Mouse (Mus musculus): Measurements from ENCODE around the gene Prom1. TPM values are rescaled to one million over a fixed set of nuclear protein-coding genes. Genes with fewer than 3 reads are reported as not detected.

Gene Prom1
- total and polyA plus RNA-seq, 3 experiments = 0.57 to 10.0 (median 7.8) TPM

DNA sequence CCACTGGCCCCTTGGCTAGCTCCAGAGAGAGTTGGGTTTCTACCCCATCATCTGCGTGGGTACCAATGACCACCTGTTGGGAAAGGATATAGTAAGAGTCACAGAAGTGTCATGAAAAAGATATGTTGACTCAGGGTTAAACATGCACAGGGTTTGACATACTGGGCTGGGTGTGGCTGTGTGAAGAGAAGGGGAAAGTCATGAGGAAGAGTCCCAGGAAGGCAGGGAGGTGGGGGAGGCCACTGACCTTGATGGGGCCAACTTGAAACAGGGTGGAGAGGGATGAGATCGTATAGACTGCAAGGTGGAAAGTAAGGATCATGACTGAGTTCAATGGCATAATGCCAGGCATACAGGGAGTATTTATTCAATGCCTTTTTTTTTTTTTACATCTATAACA lies 121.4 kb downstream of the Prom1 start:
- intact Hi-C loops (cut with DNase I) = no loop called here
- no peak overlapping the region for H3K4me3 ChIP-seq
- 73% methylated on average over 2 of the region's 2 CpGs for WGBS
- no peaks in the 10 kb centered on the region for H3K79me2 ChIP-seq (replicated peaks; ENCODE audit: control insufficient read depth, insufficient read depth, low read length)
- no peak overlapping the region for H3K9ac ChIP-seq (ENCODE audit: low read depth, low read length)
- H3K36me3 ChIP-seq (ENCODE audit: control insufficient read depth, insufficient read depth, low read length) = no peaks in the 10 kb centered on the region
- no peak overlapping the region for H3K27ac ChIP-seq
- no peak for DNase-seq
- H3K27me3 ChIP-seq (ENCODE audit: control insufficient read depth, insufficient read depth, low read length) = no peaks in the 10 kb centered on the region
- TF ChIP-seq EP300 (IDR thresholded peaks at IDR 0.05; ENCODE audit: insufficient read depth, low read depth, low read length) (no peak), POLR2A (IDR thresholded peaks at IDR 0.05; ENCODE audit: insufficient read depth, low read depth, low read length) (no peak), CTCF (IDR thresholded peaks at IDR 0.05) (no peak)
- H3K4me1 ChIP-seq (ENCODE audit: control insufficient read depth, insufficient read depth, low read length) = no peaks in the 10 kb centered on the region

DNA sequence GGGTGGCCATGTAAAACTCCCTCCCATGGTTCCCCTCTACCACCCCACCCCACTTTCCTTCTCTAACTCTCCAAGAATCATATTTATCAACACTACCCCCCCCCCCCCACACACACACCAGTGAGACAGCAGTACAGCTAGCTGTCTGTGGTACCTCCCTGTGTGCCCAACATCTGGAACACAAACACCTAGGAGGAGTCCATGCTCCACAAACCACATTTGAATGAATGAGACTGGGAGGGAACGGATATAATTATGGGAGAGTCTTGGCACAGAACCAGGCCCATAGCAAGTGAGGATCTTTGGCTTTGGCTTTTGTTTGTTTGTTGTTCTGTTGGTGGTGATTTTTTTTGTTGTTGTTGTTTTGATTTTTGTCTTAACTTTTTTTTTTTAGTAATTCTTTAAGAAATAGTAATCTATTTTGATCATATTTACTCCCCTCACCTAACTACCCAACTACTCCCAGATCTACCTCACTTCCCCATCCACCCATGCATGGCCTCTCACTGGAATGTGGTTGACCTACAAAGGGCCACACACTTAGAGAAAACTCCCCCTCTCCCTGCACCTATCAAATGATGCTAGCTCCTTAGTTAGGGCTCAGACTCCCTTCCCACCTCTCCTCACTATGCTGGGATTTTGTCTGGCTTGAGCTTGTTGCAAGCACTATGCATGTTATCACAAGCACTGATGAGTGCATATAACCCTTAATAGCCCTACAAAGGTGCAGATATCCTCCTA lies 124.8 kb downstream of the Prom1 start:
- intact Hi-C loops (cut with DNase I) = no loop called here
- Histone ChIP-seq H3K36me3 (ENCODE audit: control insufficient read depth, insufficient read depth, low read length) (no peaks in the 10 kb centered on the region), H3K27me3 (ENCODE audit: control insufficient read depth, insufficient read depth, low read length) (no peaks in the 10 kb centered on the region), H3K79me2 (replicated peaks; ENCODE audit: control insufficient read depth, insufficient read depth, low read length) (no peaks in the 10 kb centered on the region), H3K4me3 (no peak overlapping the region), H3K4me1 (ENCODE audit: control insufficient read depth, insufficient read depth, low read length) (no peaks in the 10 kb centered on the region), H3K9ac (ENCODE audit: low read depth, low read length) (no peak overlapping the region), H3K27ac (no peak overlapping the region)
- DNase-seq = no peak
- WGBS = 74% methylated on average over 1 of the region's 1 CpGs
- TF ChIP-seq POLR2A (IDR thresholded peaks at IDR 0.05; ENCODE audit: insufficient read depth, low read depth, low read length) (no peak), EP300 (IDR thresholded peaks at IDR 0.05; ENCODE audit: insufficient read depth, low read depth, low read length) (no peak), CTCF (IDR thresholded peaks at IDR 0.05) (no peak)

- 84% methylated on average over 6 of the region's 6 CpGs for WGBS
- no peaks in the 10 kb centered on the region for H3K79me2 ChIP-seq (replicated peaks; ENCODE audit: control insufficient read depth, insufficient read depth, low read length)
- H3K27me3 ChIP-seq (ENCODE audit: control insufficient read depth, insufficient read depth, low read length) = no peaks in the 10 kb centered on the region
- H3K9ac ChIP-seq (ENCODE audit: low read depth, low read length) = no peak overlapping the region
- no peak overlapping the region for H3K4me3 ChIP-seq
- H3K4me1 ChIP-seq (ENCODE audit: control insufficient read depth, insufficient read depth, low read length) = no peaks in the 10 kb centered on the region
- no peak overlapping the region for H3K27ac ChIP-seq
- intact Hi-C loops (cut with DNase I) = no loop called here
- no peaks in the 10 kb centered on the region for H3K36me3 ChIP-seq (ENCODE audit: control insufficient read depth, insufficient read depth, low read length)
- TF ChIP-seq CTCF (IDR thresholded peaks at IDR 0.05) (no peak), EP300 (IDR thresholded peaks at IDR 0.05; ENCODE audit: insufficient read depth, low read depth, low read length) (no peak), POLR2A (IDR thresholded peaks at IDR 0.05; ENCODE audit: insufficient read depth, low read depth, low read length) (no peak)
- DNase-seq = no peak
Measured at GRCm38 (mm10) chr5:43974166-43974565, 127.7 kb downstream of the Prom1 start.

- Histone ChIP-seq H3K27ac (no peak overlapping the region), H3K4me1 (ENCODE audit: control insufficient read depth, insufficient read depth, low read length) (no peaks in the 10 kb centered on the region), H3K79me2 (replicated peaks; ENCODE audit: control insufficient read depth, insufficient read depth, low read length) (no peaks in the 10 kb centered on the region), H3K4me3 (no peak overlapping the region), H3K27me3 (ENCODE audit: control insufficient read depth, insufficient read depth, low read length) (no peaks in the 10 kb centered on the region), H3K9ac (ENCODE audit: low read depth, low read length) (no peak overlapping the region), H3K36me3 (ENCODE audit: control insufficient read depth, insufficient read depth, low read length) (no peaks in the 10 kb centered on the region)
- no peak for DNase-seq
- TF ChIP-seq CTCF (IDR thresholded peaks at IDR 0.05) = no peak
- 30% methylated on average over 2 of the region's 2 CpGs for WGBS
- intact Hi-C loops (cut with DNase I) = no loop called here
Measured at GRCm38 (mm10) chr5:43971156-43971555, 130.7 kb downstream of the Prom1 start.

DNA sequence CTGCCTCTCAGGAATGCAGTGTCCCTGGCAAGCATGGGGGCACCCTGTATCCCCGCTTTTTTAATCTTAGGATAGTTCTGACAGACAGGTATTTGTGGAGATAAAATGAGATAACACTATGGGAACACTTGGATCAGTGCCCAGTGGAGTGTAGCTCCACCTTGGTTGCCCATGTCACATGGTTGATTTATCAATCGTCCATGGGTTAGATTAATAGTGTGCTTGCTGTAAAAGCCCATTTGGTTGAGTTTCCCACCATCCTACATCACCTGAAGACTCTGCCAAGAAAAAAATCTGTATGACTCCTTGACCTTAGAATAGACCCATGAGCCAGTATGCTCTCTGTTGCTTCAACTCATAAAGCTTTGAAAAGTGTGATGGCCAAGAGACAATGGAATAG lies 131.3 kb downstream of the Prom1 start:
- no peak for TF ChIP-seq CTCF (IDR thresholded peaks at IDR 0.05)
- no peak for TF ChIP-seq EP300 (IDR thresholded peaks at IDR 0.05; ENCODE audit: insufficient read depth, low read depth, low read length)
- no peak for TF ChIP-seq POLR2A (IDR thresholded peaks at IDR 0.05; ENCODE audit: insufficient read depth, low read depth, low read length)
- H3K27ac ChIP-seq = no peak overlapping the region
- H3K27me3 ChIP-seq (ENCODE audit: control insufficient read depth, insufficient read depth, low read length) = no peaks in the 10 kb centered on the region
- intact Hi-C loops (cut with DNase I) = no loop called here
- no peaks in the 10 kb centered on the region for H3K36me3 ChIP-seq (ENCODE audit: control insufficient read depth, insufficient read depth, low read length)
- no peaks in the 10 kb centered on the region for H3K4me1 ChIP-seq (ENCODE audit: control insufficient read depth, insufficient read depth, low read length)
- 44% methylated on average over 2 of the region's 2 CpGs for WGBS
- no peak overlapping the region for H3K4me3 ChIP-seq
- no peak for DNase-seq
- H3K9ac ChIP-seq (ENCODE audit: low read depth, low read length) = no peak overlapping the region
- H3K79me2 ChIP-seq (replicated peaks; ENCODE audit: control insufficient read depth, insufficient read depth, low read length) = no peaks in the 10 kb centered on the region

- Histone ChIP-seq H3K4me1 (ENCODE audit: control insufficient read depth, insufficient read depth, low read length) (no peaks in the 10 kb centered on the region), H3K4me3 (no peak overlapping the region), H3K27ac (no peak overlapping the region), H3K79me2 (replicated peaks; ENCODE audit: control insufficient read depth, insufficient read depth, low read length) (no peaks in the 10 kb centered on the region), H3K36me3 (ENCODE audit: control insufficient read depth, insufficient read depth, low read length) (no peaks in the 10 kb centered on the region), H3K9ac (ENCODE audit: low read depth, low read length) (no peak overlapping the region), H3K27me3 (ENCODE audit: control insufficient read depth, insufficient read depth, low read length) (no peaks in the 10 kb centered on the region)
- WGBS = 80% methylated on average over 2 of the region's 2 CpGs
- no peak for TF ChIP-seq CTCF (IDR thresholded peaks at IDR 0.05)
- TF ChIP-seq EP300 (IDR thresholded peaks at IDR 0.05; ENCODE audit: insufficient read depth, low read depth, low read length) = no peak
- no peak for TF ChIP-seq POLR2A (IDR thresholded peaks at IDR 0.05; ENCODE audit: insufficient read depth, low read depth, low read length)
- intact Hi-C loops (cut with DNase I) = no loop called here
- DNase-seq = no peak
Measured at GRCm38 (mm10) chr5:43968634-43969033, 133.2 kb downstream of the Prom1 start.

All from heart, adult 2 months (tissue).